In the genomic region with DNA sequence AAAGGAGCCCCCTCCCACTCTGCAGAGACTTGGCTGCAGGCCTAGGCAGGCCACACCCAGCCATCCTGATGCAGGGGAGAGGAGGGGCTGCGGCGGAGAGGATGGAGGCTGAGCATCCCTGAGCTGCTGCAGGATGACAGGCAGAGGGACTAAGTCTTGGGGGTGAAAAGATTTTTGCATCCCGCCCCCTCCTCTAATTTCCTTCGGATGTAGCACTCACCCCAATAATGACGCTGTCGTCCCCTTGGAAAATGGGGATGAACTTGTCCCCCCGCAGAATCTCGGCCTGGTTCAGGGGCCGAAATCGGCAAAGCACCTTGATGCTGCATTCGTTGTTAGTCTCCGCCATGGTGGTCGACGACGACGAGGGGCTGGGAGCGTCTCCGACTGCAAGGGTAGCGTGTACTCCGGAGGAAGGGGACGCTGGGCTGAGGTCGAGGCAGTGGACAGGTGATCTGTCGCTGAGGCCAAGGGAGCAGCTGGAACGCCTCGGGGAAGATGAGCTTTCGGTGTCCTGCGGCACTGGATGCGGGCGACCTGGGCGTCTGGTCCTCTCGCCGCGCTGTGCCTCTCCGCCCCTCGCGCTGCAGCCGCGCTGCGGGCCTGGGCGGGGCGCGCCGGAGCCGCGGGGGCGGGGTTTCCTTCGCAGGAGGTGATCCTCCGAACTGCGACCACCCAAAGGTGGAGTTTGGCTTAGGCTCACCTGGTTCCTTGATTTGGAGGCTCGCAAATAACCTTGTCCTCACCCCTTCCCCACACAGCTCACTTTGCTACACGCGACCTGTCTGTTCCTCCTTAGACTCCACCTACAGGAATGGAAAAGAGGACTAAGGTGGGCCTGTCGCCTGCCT, we compare ENCODE assay signal across 8 mouse cellular contexts. TPM values are rescaled to one million over a fixed set of nuclear protein-coding genes. Genes with fewer than 3 reads are reported as not detected.
DNase-seq lines count a peak whose midpoint lies in the region; ATAC-seq and TF ChIP-seq lines count a peak whose summit lies in the region.

Gene Kif5a (minus strand): TSS at position 801 of the 851 bp plus-strand sequence.

- 4% methylated on average over 53 of the region's 53 CpGs for WGBS in heart, adult 2 months
- 1% methylated on average over 50 of the region's 53 CpGs for WGBS in embryonic facial prominence, embryonic 11.5 days

- ATAC-seq in embryonic facial prominence, embryonic 11.5 days (replicated peaks; ENCODE audit: insufficient number of reproducible peaks, low FRiP score, low TSS enrichment, low read depth) = no peak

- peaks cover 6% of the 10 kb centered on the region for H3K4me1 ChIP-seq in heart, adult 2 months (ENCODE audit: control insufficient read depth, insufficient read depth, low read length)
- no peaks in the 10 kb centered on the region; the same call in 1 of the 2 replicates for H3K4me1 ChIP-seq in embryonic facial prominence, embryonic 11.5 days (ENCODE audit: control insufficient read depth, insufficient read depth, low read length)

- peak within 1 kb of the TSS; percentile 85 for H3K4me2 ChIP-seq in embryonic facial prominence, embryonic 11.5 days (ENCODE audit: low read depth, low read length)
- H3K4me2 ChIP-seq in myocyte (ENCODE audit: low read depth) = peak within 1 kb of the TSS; percentile 56

- H3K4me3 ChIP-seq in heart, adult 2 months = peak within 1 kb of the TSS; percentile 45
- peak within 1 kb of the TSS; percentile 47 for H3K4me3 ChIP-seq in embryonic facial prominence, embryonic 11.5 days (ENCODE audit: low read depth, low read length)
- no peak within 1 kb of the TSS for H3K4me3 ChIP-seq in myocyte

- H3K9me3 ChIP-seq in embryonic facial prominence, embryonic 11.5 days (replicated peaks; ENCODE audit: control insufficient read depth, low read length) = no peaks in the 10 kb centered on the region

- H3K79me2 ChIP-seq in heart, adult 2 months (replicated peaks; ENCODE audit: control insufficient read depth, insufficient read depth, low read length) = peaks cover 3% of the 10 kb centered on the region; the same call in 1 of the 2 replicates
- peaks cover 15% of the 10 kb centered on the region for H3K79me2 ChIP-seq in myocyte (ENCODE audit: control insufficient read depth, insufficient read depth)

- no peak within 1 kb of the TSS for H3ac ChIP-seq in myocyte (ENCODE audit: control insufficient read depth, insufficient read length)

- intact Hi-C loops in heart, adult 2 months (cut with DNase I) = no loop called here
- intact Hi-C loops in heart, postnatal 10 days (cut with DNase I) = no loop called here
- intact Hi-C loops in left cerebral cortex, postnatal 4 days (cut with DNase I) = no loop called here

- no peak for TF ChIP-seq EP300 in heart, adult 2 months (IDR thresholded peaks at IDR 0.05; ENCODE audit: insufficient read depth, low read depth, low read length)

- no peak for TF ChIP-seq POLR2A in heart, adult 2 months (IDR thresholded peaks at IDR 0.05; ENCODE audit: insufficient read depth, low read depth, low read length)
- no peak for TF ChIP-seq POLR2A in myocyte (IDR thresholded peaks at IDR 0.05; ENCODE audit: insufficient read length, low read depth)

- no peaks in the 10 kb centered on the region for H3K27me3 ChIP-seq in heart, adult 2 months (ENCODE audit: control insufficient read depth, insufficient read depth, low read length)
- H3K27me3 ChIP-seq in embryonic facial prominence, embryonic 11.5 days (ENCODE audit: control insufficient read depth, insufficient read depth, low read length) = peaks cover 11% of the 10 kb centered on the region
- peaks cover 33% of the 10 kb centered on the region for H3K27me3 ChIP-seq in myocyte (ENCODE audit: control insufficient read depth, insufficient read depth, insufficient read length)

- TF ChIP-seq CTCF in heart, adult 2 months (IDR thresholded peaks at IDR 0.05) = no peak

- H3K36me3 ChIP-seq in heart, adult 2 months (ENCODE audit: control insufficient read depth, insufficient read depth, low read length) = peaks cover 2% of the 10 kb centered on the region; the same call in 1 of the 2 replicates
- no peaks in the 10 kb centered on the region for H3K36me3 ChIP-seq in embryonic facial prominence, embryonic 11.5 days (replicated peaks; ENCODE audit: control insufficient read depth, insufficient read depth, low read depth, low read length)
- H3K36me3 ChIP-seq in myocyte (ENCODE audit: control insufficient read depth, insufficient read depth) = no peaks in the 10 kb centered on the region

- peak within 1 kb of the TSS; percentile 44 for H3K9ac ChIP-seq in heart, adult 2 months (ENCODE audit: low read depth, low read length)
- peak within 1 kb of the TSS; percentile 67 for H3K9ac ChIP-seq in embryonic facial prominence, embryonic 11.5 days (replicated peaks; ENCODE audit: low read length)

- no peak within 1 kb of the TSS for H3K27ac ChIP-seq in heart, adult 2 months
- H3K27ac ChIP-seq in embryonic facial prominence, embryonic 11.5 days (replicated peaks; ENCODE audit: low read depth, low read length) = no peak within 1 kb of the TSS

- peak; percentile 42 to 61 for DNase-seq in heart, adult 2 months
- DNase-seq in heart, postnatal 10 days = no peak
- peak; percentile 48 for DNase-seq in adrenal gland, adult 2 months
- DNase-seq in embryonic facial prominence, embryonic 11.5 days (ENCODE audit: low spot score) = peak; percentile 57
- DNase-seq in induced T-regulatory cell, adult 2 months (ENCODE audit: low read depth) = peak; percentile 59
- peak; percentile 65 for DNase-seq in left cerebral cortex, postnatal 4 days
- peak; percentile 58 for DNase-seq in thymus, postnatal 25 days

TF ChIP-seq in myocyte, 11 proteins besides CTCF, POLR2A, EP300 and RAD21:
- TF ChIP-seq MAX (IDR thresholded peaks at IDR 0.05; ENCODE audit: low read depth) (no peak), POLR2AphosphoS2 (IDR thresholded peaks at IDR 0.05; ENCODE audit: insufficient read length, low read depth) (no peak), TCF12 (IDR thresholded peaks at IDR 0.05; ENCODE audit: insufficient read depth, poor library complexity, severe bottlenecking) (no peak), TCF3 (IDR thresholded peaks at IDR 0.05; ENCODE audit: insufficient read length, low read depth) (no peak), MYOG (IDR thresholded peaks at IDR 0.05; ENCODE audit: control insufficient read depth in 1 of 3, insufficient read depth in 1 of 3, insufficient read length in 2 of 3, low read depth in 2 of 3) (no peak), SRF (IDR thresholded peaks at IDR 0.05; ENCODE audit: control insufficient read depth, insufficient read length, low read depth) (no peak), MYOD1 (IDR thresholded peaks at IDR 0.05; ENCODE audit: control insufficient read depth in 1 of 3, insufficient read length in 2 of 3, low read depth in 2 of 3) (no peak), E2F4 (IDR thresholded peaks at IDR 0.05; ENCODE audit: insufficient read depth) (no peak), USF1 (IDR thresholded peaks at IDR 0.05; ENCODE audit: low read depth) (no peak), REST (IDR thresholded peaks at IDR 0.05; ENCODE audit: insufficient read depth, insufficient read length) (no peak), CEBPB (IDR thresholded peaks at IDR 0.05; ENCODE audit: insufficient read depth, poor library complexity, severe bottlenecking) (no peak)

RNA-seq across cellular contexts. Expression of gene Kif5a, which starts in this region (rescaled TPM):
- total RNA-seq in heart, adult 2 months (2021) = under 1 TPM; 0.34 to 0.45 TPM
- 1.3 and 2.2 TPM in 2 replicates for polyA plus RNA-seq in heart, adult 2 months (2012; rRNA removed)
- total RNA-seq in heart, postnatal 10 days (2021) = under 1 TPM; 0.42 to 0.89 TPM
- 1 to 10 TPM; 6.2 to 7.8 TPM for total RNA-seq in adrenal gland, adult 2 months (2021)
- polyA plus RNA-seq in adrenal gland, adult 2 months (2012; rRNA removed) = 28.9 and 30.1 TPM in 2 replicates
- 10.4 and 12.2 TPM in 2 replicates for polyA plus RNA-seq in embryonic facial prominence, embryonic 11.5 days (2014; fragmentation: Nextera tagmentation; extraction: Ambion mirVana)
- 100 to 1,000 TPM; 291 to 312 TPM for total RNA-seq in left cerebral cortex, postnatal 4 days (2021)
- 0.14 TPM for polyA plus RNA-seq in myocyte (2012; fragmentation: generic; extraction: Trizol)

Comparison
In these comparisons a context has a peak if more than half of its experiments do, and no peak if none do; other contexts are left out.
1. RNA of gene Kif5a (total RNA-seq): 291 to 312 TPM in left cerebral cortex, postnatal 4 days; 6.2 to 7.8 TPM in adrenal gland, adult 2 months, 0.42 to 0.89 TPM in heart, postnatal 10 days and 0.34 to 0.45 TPM in heart, adult 2 months; every median in the first group is over 10 times any median in the second.
2. DNase-seq: peak in heart, adult 2 months (2 of 2), adrenal gland, adult 2 months (single experiment), embryonic facial prominence, embryonic 11.5 days (single experiment), induced T-regulatory cell, adult 2 months (single experiment), left cerebral cortex, postnatal 4 days (single experiment) and thymus, postnatal 25 days (single experiment); none in heart, postnatal 10 days (0 of 2).